Mouse (Mus musculus) E14TG2a.4 (cell line): Measurements from ENCODE around the gene Rnf150.

Experiments used
- CTCF ChIP-seq: conservative IDR thresholded peaks from 2 replicates; pipeline ENCODE4 v1.5.1; 2014; ENCODE audit warnings: low read length
- NANOG ChIP-seq: IDR thresholded peaks from 2 replicates; pipeline ENCODE4 v1.6.1; 2014; ENCODE audit warnings: borderline replicate concordance, low read length, mixed read lengths

DNA sequence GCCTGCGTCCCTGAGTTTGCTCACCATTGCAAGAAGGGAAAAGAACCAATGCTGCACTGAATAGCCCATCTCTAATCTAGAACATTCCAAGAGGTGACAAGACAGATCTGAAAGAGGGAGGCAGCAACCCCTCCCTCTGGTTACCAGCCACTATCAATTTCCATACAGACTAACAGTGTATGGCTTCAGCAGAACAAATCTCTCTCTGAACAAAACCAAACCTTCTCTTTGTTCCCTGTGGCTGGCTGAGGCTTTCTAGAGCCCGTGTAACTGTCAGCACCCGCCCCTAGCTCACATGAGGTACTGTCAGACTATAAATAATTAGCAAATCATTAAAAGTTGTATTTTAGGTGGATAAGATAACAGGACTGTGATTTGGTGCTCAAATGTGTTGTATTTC is 109.7 kb downstream of the Rnf150 start:
- TF ChIP-seq CTCF (no peak), NANOG (no peak)
